Mouse (Mus musculus): ENCODE measurements at regions not wholly inside any gene's neighbourhood (a gene's known extent, or its start where the extent isn't known, plus 50 kb on each side); places are given as distances from the start of the nearest gene placed in this dataset.

GRCm38 (mm10) chr1:79197682-79198081, 242.2 kb downstream of the Scg2 start:
- TF ChIP-seq POLR2A (IDR thresholded peaks at IDR 0.05; ENCODE audit: extremely low read depth, insufficient read depth, low read length) (no peak), CTCF (IDR thresholded peaks at IDR 0.05; ENCODE audit: low read depth, low read length) (no peak)

Measured in liver, adult 2 months (tissue).